Mouse (Mus musculus) liver, embryonic 13.5 days (tissue): ENCODE measurements around the gene Lyst. TPM values are rescaled to one million over a fixed set of nuclear protein-coding genes. Genes with fewer than 3 reads are reported as not detected.
A peak's percentile ranks its signal among the peaks of the same experiment; 100 is the strongest.
"Not testable (repeated sequence)": the region's sequence is repeated elsewhere in the genome, so short reads cannot be mapped to it uniquely, and the experiment has no call there.

Source experiments
- ATAC-seq: fragments of 200-750 bp; cut with Nextera tagmentation; 2 replicates; pipeline ENCODE4 v1.8.0; 2017; ENCODE audit warnings: low read depth, mild to moderate bottlenecking, moderate number of reproducible peaks, moderate library complexity
- DNase-seq: peaks from one replicate; pipeline ENCODE4 v3.0.0; 2022
- H3K27ac ChIP-seq: fragments of 300-500 bp; sonication (generic); 2 replicates; pipeline ENCODE4 v1.5.1; 2015; ENCODE audit warnings: moderate library complexity, mild to moderate bottlenecking, inconsistent platforms
- H3K27me3 ChIP-seq: fragments of 300-500 bp; sonication (generic); 2 replicates; pipeline ENCODE4 v1.6.1; 2015; ENCODE audit warnings: mild to moderate bottlenecking, inconsistent platforms
- H3K36me3 ChIP-seq: fragments of 300-500 bp; sonication (generic); 2 replicates; pipeline ENCODE4 v1.6.1; 2015; ENCODE audit warnings: mild to moderate bottlenecking, inconsistent platforms
- H3K4me1 ChIP-seq: fragments of 300-500 bp; sonication (generic); replicated peaks from 2 replicates; pipeline ENCODE4 v1.6.1; 2015; ENCODE audit warnings: inconsistent platforms
- H3K4me2 ChIP-seq: fragments of 300-500 bp; sonication (generic); 2 replicates; pipeline ENCODE4 v1.6.1; 2015; ENCODE audit warnings: inconsistent platforms, mild to moderate bottlenecking, moderate library complexity
- H3K4me3 ChIP-seq: fragments of 300-500 bp; sonication (generic); replicated peaks from 2 replicates; pipeline ENCODE4 v1.5.1; 2015; ENCODE audit warnings: mild to moderate bottlenecking, inconsistent platforms
- H3K9ac ChIP-seq: fragments of 300-500 bp; sonication (generic); 2 replicates; pipeline ENCODE4 v1.6.1; 2015; ENCODE audit warnings: mild to moderate bottlenecking, inconsistent platforms
- H3K9me3 ChIP-seq: fragments of 300-500 bp; sonication (generic); replicated peaks from 2 replicates; pipeline ENCODE4 v1.6.1; 2016; ENCODE audit warnings: inconsistent platforms
- WGBS: fragments of 180-500 bp; shearing (Covaris S2); methylation state at CpG from one replicate; pipeline ENCODE4 v1.1.7; 2015; ENCODE audit not compliant: insufficient replicate concordance; 5-methylcytosine and 5-hydroxymethylcytosine counted together
- polyA plus RNA-seq: library from polyadenylated mRNA; unstranded; fragments of >200 nt; fragmentation: Nextera tagmentation; extraction: Ambion mirVana; gene quantifications from 2 replicates; pipeline ENCODE4 v1.2.1, GENCODE M21; 2015

The Lyst gene
- polyA plus RNA-seq: 1.4 and 2.2 TPM in 2 replicates

- H3K27ac ChIP-seq: peak within 1 kb of the TSS; percentile 70
- DNase-seq (peak; percentile 97), ATAC-seq (peak; percentile 97)
- H3K36me3 ChIP-seq: no peaks in the 10 kb centered on the region
- under 1% methylated on average over 83 of the region's 88 CpGs for WGBS
- peaks cover 36% of the 10 kb centered on the region for H3K4me1 ChIP-seq
- peak within 1 kb of the TSS; percentile 87 for H3K4me2 ChIP-seq
- H3K9ac ChIP-seq: peak within 1 kb of the TSS; percentile 86
- H3K9me3 ChIP-seq: no peaks in the 10 kb centered on the region
- H3K27me3 ChIP-seq: no peaks in the 10 kb centered on the region
- H3K4me3 ChIP-seq: peak within 1 kb of the TSS; percentile 90
Measured at GRCm38 (mm10) chr13:13590048-13591011, at the start of gene Lyst. Lyst (plus strand) TSS chr13:13590397.

GRCm38 (mm10) chr13:13543073-13543472 is 47.1 kb upstream of the Lyst start:
- not testable (repeated sequence) for H3K4me2 ChIP-seq, H3K27me3 ChIP-seq, H3K9ac ChIP-seq, H3K4me3 ChIP-seq, DNase-seq, H3K4me1 ChIP-seq, ATAC-seq, H3K9me3 ChIP-seq, H3K27ac ChIP-seq, H3K36me3 ChIP-seq
- WGBS: 82% methylated on average over 10 of the region's 10 CpGs

- Histone ChIP-seq H3K36me3 (no peaks in the 10 kb centered on the region), H3K4me1 (no peaks in the 10 kb centered on the region), H3K4me2 (no peak overlapping the region), H3K27ac (no peak overlapping the region), H3K9ac (no peak overlapping the region), H3K27me3 (no peaks in the 10 kb centered on the region), H3K9me3 (no peaks in the 10 kb centered on the region), H3K4me3 (no peak overlapping the region)
- ATAC-seq (no peak), DNase-seq (no peak)
- 42% methylated on average over 3 of the region's 3 CpGs for WGBS
Measured at GRCm38 (mm10) chr13:13546792-13547191, 43.4 kb upstream of the Lyst start.

- Histone ChIP-seq H3K9ac (no peak overlapping the region), H3K4me2 (no peak overlapping the region), H3K4me3 (no peak overlapping the region), H3K4me1 (no peaks in the 10 kb centered on the region), H3K27me3 (no peaks in the 10 kb centered on the region), H3K36me3 (no peaks in the 10 kb centered on the region), H3K9me3 (no peaks in the 10 kb centered on the region), H3K27ac (no peak overlapping the region)
- DNase-seq (no peak), ATAC-seq (no peak)
- WGBS: 69% methylated on average over 4 of the region's 4 CpGs
Measured at GRCm38 (mm10) chr13:13547889-13548288, 42.3 kb upstream of the Lyst start.

- H3K4me1 ChIP-seq: no peaks in the 10 kb centered on the region
- H3K36me3 ChIP-seq: no peaks in the 10 kb centered on the region
- H3K9me3 ChIP-seq: no peaks in the 10 kb centered on the region
- DNase-seq: no peak
- no peaks in the 10 kb centered on the region for H3K27me3 ChIP-seq
- no peak for ATAC-seq
- H3K4me2 ChIP-seq: no peak overlapping the region
- no peak overlapping the region for H3K9ac ChIP-seq
- H3K4me3 ChIP-seq: no peak overlapping the region
- no peak overlapping the region for H3K27ac ChIP-seq
- 68% methylated on average over 6 of the region's 6 CpGs for WGBS
Measured at GRCm38 (mm10) chr13:13548431-13549190, 41.6 kb upstream of the Lyst start.

- Histone ChIP-seq H3K36me3 (no peaks in the 10 kb centered on the region), H3K4me1 (no peaks in the 10 kb centered on the region), H3K9ac (no peak overlapping the region), H3K27me3 (no peaks in the 10 kb centered on the region), H3K4me3 (no peak overlapping the region), H3K9me3 (no peaks in the 10 kb centered on the region), H3K27ac (no peak overlapping the region), H3K4me2 (no peak overlapping the region)
- DNase-seq: no peak
- 55% methylated on average over 9 of the region's 9 CpGs for WGBS
- ATAC-seq: no peak
Measured at GRCm38 (mm10) chr13:13549687-13550660, 40.2 kb upstream of the Lyst start.

- 50% methylated on average over 3 of the region's 3 CpGs for WGBS
- Histone ChIP-seq H3K9me3 (no peaks in the 10 kb centered on the region), H3K27ac (no peak overlapping the region), H3K27me3 (no peaks in the 10 kb centered on the region), H3K4me1 (no peaks in the 10 kb centered on the region), H3K4me3 (no peak overlapping the region), H3K36me3 (no peaks in the 10 kb centered on the region), H3K9ac (no peak overlapping the region), H3K4me2 (no peak overlapping the region)
- ATAC-seq (no peak), DNase-seq (no peak)
Measured at GRCm38 (mm10) chr13:13552020-13552419, 38.2 kb upstream of the Lyst start.

GRCm38 (mm10) chr13:13553660-13554059 is 36.5 kb upstream of the Lyst start:
- Histone ChIP-seq H3K9me3 (no peaks in the 10 kb centered on the region), H3K4me1 (no peaks in the 10 kb centered on the region), H3K36me3 (no peaks in the 10 kb centered on the region), H3K4me2 (no peak overlapping the region), H3K9ac (no peak overlapping the region), H3K4me3 (no peak overlapping the region), H3K27me3 (no peaks in the 10 kb centered on the region), H3K27ac (no peak overlapping the region)
- no peak for DNase-seq
- no peak for ATAC-seq
- 29% methylated on average over 1 of the region's 1 CpGs for WGBS

- H3K9ac ChIP-seq: no peak overlapping the region
- no peaks in the 10 kb centered on the region for H3K4me1 ChIP-seq
- DNase-seq: no peak
- no peaks in the 10 kb centered on the region for H3K27me3 ChIP-seq
- WGBS: 61% methylated on average over 3 of the region's 3 CpGs
- no peak for ATAC-seq
- no peak overlapping the region for H3K4me3 ChIP-seq
- H3K36me3 ChIP-seq: no peaks in the 10 kb centered on the region
- no peak overlapping the region for H3K4me2 ChIP-seq
- H3K27ac ChIP-seq: no peak overlapping the region
- no peaks in the 10 kb centered on the region for H3K9me3 ChIP-seq
Measured at GRCm38 (mm10) chr13:13555196-13555595, 35.0 kb upstream of the Lyst start.

GRCm38 (mm10) chr13:13557001-13557743 is 33.0 kb upstream of the Lyst start:
- no peak overlapping the region for H3K4me2 ChIP-seq

More at GRCm38 (mm10) chr13:13557001-13557743, 33.0 kb upstream of the Lyst start:
- H3K9ac ChIP-seq: no peak overlapping the region
- no peaks in the 10 kb centered on the region for H3K4me1 ChIP-seq
- no peak overlapping the region for H3K4me3 ChIP-seq
- H3K9me3 ChIP-seq: no peaks in the 10 kb centered on the region
- no peaks in the 10 kb centered on the region for H3K27me3 ChIP-seq
- WGBS: 50% methylated on average over 5 of the region's 5 CpGs
- DNase-seq: no peak
- H3K27ac ChIP-seq: no peak overlapping the region
- ATAC-seq: 0 out of 2 replicates have a peak, but pooled peaks have one; percentile 20
- no peaks in the 10 kb centered on the region for H3K36me3 ChIP-seq
